Mouse (Mus musculus) cerebellum, adult 2 months (tissue): Measurements from ENCODE around the gene Ndufa3. TPM values are rescaled to one million over a fixed set of nuclear protein-coding genes. Genes with fewer than 3 reads are reported as not detected.

ENCODE experiments used
- DNase-seq, 2 experiments: peaks; one replicate each; pipeline ENCODE4 v3.0.0; 2021
- H3K27ac ChIP-seq: fragments of 200-500 bp; 2 replicates; pipeline ENCODE4 v1.5.1; 2012; ENCODE audit warnings: low read length, control low read depth, inconsistent platforms; ENCODE audit not compliant: insufficient read depth
- H3K27me3 ChIP-seq: fragments of 200-500 bp; 2 replicates; pipeline ENCODE4 v1.6.1; 2012; ENCODE audit warnings: inconsistent platforms, mild to moderate bottlenecking, low read length, moderate library complexity; ENCODE audit not compliant: control insufficient read depth, insufficient read depth
- H3K4me1 ChIP-seq: fragments of 200-500 bp; 2 replicates; pipeline ENCODE4 v1.6.1; 2011; ENCODE audit warnings: low read length; ENCODE audit not compliant: control insufficient read depth, insufficient read depth
- H3K4me3 ChIP-seq: fragments of 200-500 bp; replicated peaks from 2 replicates; pipeline ENCODE3; 2011; ENCODE audit warnings: mild to moderate bottlenecking, low read depth, low read length, control low read depth; ENCODE audit not compliant: insufficient read depth
- CTCF ChIP-seq: fragments of 200-500 bp; IDR thresholded peaks from 2 replicates; pipeline ENCODE4 v1.5.1; 2011; ENCODE audit warnings: low read depth, mild to moderate bottlenecking, control low read depth, low read length, moderate library complexity, borderline replicate concordance; ENCODE audit not compliant: insufficient read depth
- POLR2A ChIP-seq: fragments of 200-500 bp; IDR thresholded peaks from 2 replicates; pipeline ENCODE4 v1.6.1; 2011; ENCODE audit warnings: low read length, control low read depth, borderline replicate concordance; ENCODE audit not compliant: insufficient read depth
- WGBS: fragments of 180-500 bp; shearing (Covaris S2); methylation state at CpG from one replicate; pipeline ENCODE4 v1.1.7; 2018; 5-methylcytosine and 5-hydroxymethylcytosine counted together
- polyA plus RNA-seq: library from polyadenylated mRNA; depleted of rRNA; stranded (reverse); fragments of >200 nt; gene quantifications from 2 replicates; pipeline ENCODE4 v1.2.3, GENCODE M21; 2012

Ndufa3 gene
- polyA plus RNA-seq, 1 experiment: 426 TPM

GRCm38 (mm10) chr7:3580029-3580428 lies 37.1 kb upstream of the Ndufa3 start:
- no peaks in the 10 kb centered on the region for H3K4me1 ChIP-seq
- H3K27me3 ChIP-seq: no peaks in the 10 kb centered on the region
- WGBS: 73% methylated on average over 2 of the region's 2 CpGs
- H3K4me3 ChIP-seq: no peak overlapping the region
- H3K27ac ChIP-seq: no peak overlapping the region
- no peak for DNase-seq
- TF ChIP-seq POLR2A (no peak), CTCF (no peak)

DNA sequence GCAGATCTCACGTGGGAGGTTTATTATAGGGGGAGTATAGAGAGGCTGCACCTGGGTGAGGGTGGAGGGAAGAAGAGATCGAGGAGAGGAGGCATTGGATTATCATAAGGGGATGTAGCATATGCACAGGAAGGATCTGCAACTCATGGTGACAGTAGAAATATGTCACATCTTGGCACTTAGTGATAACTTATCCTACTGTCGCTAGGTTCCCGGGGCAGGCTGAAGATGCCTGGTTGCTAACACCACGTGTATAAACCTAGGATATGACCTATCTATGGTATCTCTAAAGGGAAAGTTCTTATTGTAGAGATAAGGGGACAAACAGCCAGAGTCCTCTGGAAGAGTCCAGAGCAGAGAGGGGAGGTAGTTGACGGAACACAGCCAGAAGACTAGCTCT lies 31.4 kb upstream of the Ndufa3 start:
- H3K4me1 ChIP-seq: no peaks in the 10 kb centered on the region
- no peak overlapping the region for H3K4me3 ChIP-seq
- no peak for DNase-seq
- H3K27ac ChIP-seq: no peak overlapping the region
- H3K27me3 ChIP-seq: no peaks in the 10 kb centered on the region
- TF ChIP-seq POLR2A (no peak), CTCF (no peak)
- 23% methylated on average over 6 of the region's 6 CpGs for WGBS

GRCm38 (mm10) chr7:3586255-3586654 lies 30.9 kb upstream of the Ndufa3 start:
- no peak for TF ChIP-seq POLR2A
- no peak for TF ChIP-seq CTCF
- H3K4me1 ChIP-seq: no peaks in the 10 kb centered on the region
- 4% methylated on average over 5 of the region's 5 CpGs for WGBS

GRCm38 (mm10) chr7:3587292-3587691 lies 29.9 kb upstream of the Ndufa3 start:
- no peak overlapping the region for H3K27ac ChIP-seq

More at GRCm38 (mm10) chr7:3586255-3586654, 30.9 kb upstream of the Ndufa3 start:
- no peaks in the 10 kb centered on the region for H3K27me3 ChIP-seq
- DNase-seq: no peak
- H3K27ac ChIP-seq: no peak overlapping the region
- no peak overlapping the region for H3K4me3 ChIP-seq

GRCm38 (mm10) chr7:3590550-3590949 lies 26.6 kb upstream of the Ndufa3 start:
- TF ChIP-seq POLR2A: no peak
- no peak for TF ChIP-seq CTCF
- Histone ChIP-seq H3K27ac (no peak overlapping the region), H3K4me3 (no peak overlapping the region)

More at GRCm38 (mm10) chr7:3587292-3587691, 29.9 kb upstream of the Ndufa3 start:
- H3K27me3 ChIP-seq: no peaks in the 10 kb centered on the region
- no peak for DNase-seq
- WGBS: 81% methylated on average over 1 of the region's 1 CpGs
- H3K4me3 ChIP-seq: no peak overlapping the region
- H3K4me1 ChIP-seq: no peaks in the 10 kb centered on the region
- TF ChIP-seq POLR2A (no peak), CTCF (no peak)

DNA sequence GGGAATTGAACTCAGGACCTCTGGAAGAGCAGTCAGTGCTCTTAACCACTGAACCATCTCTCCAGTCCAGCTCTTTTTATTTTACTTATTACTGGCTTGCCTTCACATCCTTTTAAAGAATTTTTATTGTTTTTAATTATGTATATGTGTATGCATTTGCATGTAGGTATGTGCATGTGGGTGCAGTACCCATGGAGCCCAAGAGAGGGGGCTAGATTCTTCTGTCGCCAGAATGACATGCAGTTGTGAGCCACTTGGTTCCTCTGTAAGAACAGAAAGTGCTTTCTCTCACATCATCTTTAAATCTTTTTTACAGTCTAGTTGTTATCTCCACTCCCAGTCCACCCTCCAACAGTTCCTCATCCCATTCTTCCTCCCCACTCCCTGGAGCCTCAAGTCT lies 25.6 kb upstream of the Ndufa3 start:
- Histone ChIP-seq H3K27me3 (no peaks in the 10 kb centered on the region), H3K4me3 (no peak overlapping the region), H3K27ac (no peak overlapping the region), H3K4me1 (no peaks in the 10 kb centered on the region)
- WGBS: 67% methylated on average over 1 of the region's 1 CpGs
- DNase-seq: no peak
- no peak for TF ChIP-seq CTCF
- TF ChIP-seq POLR2A: no peak

More at GRCm38 (mm10) chr7:3590550-3590949, 26.6 kb upstream of the Ndufa3 start:
- Histone ChIP-seq H3K4me1 (no peaks in the 10 kb centered on the region), H3K27me3 (no peaks in the 10 kb centered on the region)
- WGBS: 67% methylated on average over 3 of the region's 3 CpGs
- DNase-seq: no peak

- DNase-seq: no peak
- H3K4me3 ChIP-seq: no peak overlapping the region
- TF ChIP-seq CTCF (no peak), POLR2A (no peak)
- H3K4me1 ChIP-seq: no peaks in the 10 kb centered on the region
- H3K27me3 ChIP-seq: no peaks in the 10 kb centered on the region
- H3K27ac ChIP-seq: no peak overlapping the region
These were observed 23.3 kb upstream of the Ndufa3 start for GRCm38 (mm10) chr7:3593855-3594254.

DNA sequence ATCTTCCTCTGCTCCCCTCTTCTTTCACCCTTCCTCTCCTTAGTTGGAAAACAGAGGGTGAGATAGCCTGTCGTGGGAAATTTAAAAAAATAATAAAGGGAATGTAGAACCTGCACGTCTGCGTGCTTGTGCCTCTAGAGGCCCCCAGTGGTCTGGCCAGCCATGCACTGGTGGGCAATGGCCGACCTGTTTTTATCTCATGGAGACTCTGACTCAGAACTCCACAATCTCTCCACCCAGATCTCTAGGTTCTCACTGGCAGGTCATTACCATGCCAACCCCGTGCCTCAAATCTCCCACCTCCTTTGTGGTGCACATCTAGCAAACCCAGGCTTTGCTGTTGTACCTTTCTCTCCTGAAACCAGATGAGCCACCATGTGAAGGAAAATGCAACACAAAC lies 22.5 kb upstream of the Ndufa3 start:
- Histone ChIP-seq H3K4me1 (no peaks in the 10 kb centered on the region), H3K4me3 (no peak overlapping the region), H3K27me3 (no peaks in the 10 kb centered on the region), H3K27ac (no peak overlapping the region)
- no peak for DNase-seq
- TF ChIP-seq POLR2A: no peak
- TF ChIP-seq CTCF: no peak
- 14% methylated on average over 5 of the region's 5 CpGs for WGBS
